Mouse (Mus musculus): ENCODE measurements around the gene Btbd7. TPM values are rescaled to one million over a fixed set of nuclear protein-coding genes. Genes with fewer than 3 reads are reported as not detected.

Gene Btbd7
- total and polyA plus RNA-seq, 2 experiments from 2014 or later = 7.0 to 37.8 TPM

DNA sequence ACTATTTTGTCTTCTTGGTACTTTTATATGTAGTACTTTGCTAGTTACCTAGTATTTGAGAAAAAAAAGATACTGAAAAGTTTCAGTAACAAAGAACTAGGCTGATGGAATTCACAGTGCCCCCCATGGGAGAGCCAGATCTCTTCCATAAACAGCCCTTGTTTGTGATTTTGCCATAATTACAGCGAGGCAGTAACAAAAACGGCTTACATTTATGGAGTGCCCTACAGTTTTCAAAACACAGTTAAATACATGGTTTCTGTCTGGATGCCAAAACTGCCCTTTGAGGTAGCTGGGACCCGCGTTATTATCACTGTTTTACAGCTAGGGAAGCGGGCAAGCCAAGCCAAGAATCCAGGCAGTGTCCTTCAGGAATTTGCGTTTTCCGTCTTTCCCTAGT lies 630 bp upstream of the Btbd7 start:
- peak overlapping the region; percentile 56 for H3K4me2 ChIP-seq (ENCODE audit: low read depth)
- H3K9me3 ChIP-seq (ENCODE audit: low read length) = no peaks in the 10 kb centered on the region
- DNase-seq (no peak), ATAC-seq (no peak)
- H3K4me3 ChIP-seq (ENCODE audit: low read depth, low read length) = peak overlapping the region; percentile 96
- H3K36me3 ChIP-seq (ENCODE audit: insufficient read depth) = no peaks in the 10 kb centered on the region
- no peak for TF ChIP-seq CTCF (IDR thresholded peaks at IDR 0.05; ENCODE audit: low read depth)
- H3K9ac ChIP-seq = peak overlapping the region; percentile 86
- peak overlapping the region; percentile 93 for H3K27ac ChIP-seq (ENCODE audit: low read depth, low read length)
- H3K27me3 ChIP-seq (ENCODE audit: insufficient read depth, low read length) = no peaks in the 10 kb centered on the region
- 9% methylated on average over 7 of the region's 7 CpGs for WGBS
- peaks cover 12% of the 10 kb centered on the region for H3K4me1 ChIP-seq (ENCODE audit: insufficient read depth)

DNA sequence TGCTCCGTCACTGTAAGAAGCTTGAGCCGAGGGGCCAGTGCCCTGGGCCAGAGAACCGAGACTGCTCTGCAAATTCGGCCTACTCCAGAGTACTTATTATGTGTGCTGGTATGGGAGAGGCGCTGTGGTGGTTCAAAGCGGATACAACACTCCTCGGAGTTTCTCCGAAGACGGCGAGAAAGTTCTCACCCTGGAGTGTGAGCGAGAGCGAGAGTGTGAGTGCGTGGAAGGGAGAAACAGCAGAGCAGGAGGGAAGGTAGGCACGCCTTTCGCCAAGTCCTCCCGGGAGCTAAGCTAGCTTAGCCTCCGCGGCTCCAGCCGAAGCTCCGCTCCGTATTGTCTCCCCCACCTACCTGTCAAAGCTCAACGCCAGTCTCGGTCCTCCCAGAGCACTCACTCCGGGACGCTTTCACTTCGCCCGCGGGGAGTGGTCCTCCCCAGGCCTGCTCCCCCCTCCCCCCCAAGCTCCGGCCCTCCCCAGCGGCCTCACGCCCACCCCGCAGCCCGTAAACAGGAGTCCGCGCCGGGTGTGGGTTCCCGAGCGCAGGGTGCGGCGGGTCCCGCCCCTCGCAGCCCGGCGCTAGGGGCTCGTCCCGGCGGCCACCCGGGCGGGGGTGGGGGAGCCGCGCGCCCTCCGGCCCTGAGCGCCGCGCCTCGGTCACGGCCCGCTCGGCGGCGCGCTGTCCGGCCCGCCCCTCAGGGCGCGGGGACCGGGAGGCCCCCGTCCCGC lies 805 bp downstream of the Btbd7 start:
- Histone ChIP-seq H3K27ac (ENCODE audit: low read depth, low read length) (peak overlapping the region; percentile 93), H3K4me1 (ENCODE audit: insufficient read depth) (peaks cover 12% of the 10 kb centered on the region), H3K4me2 (ENCODE audit: low read depth) (peak overlapping the region; percentile 56), H3K4me3 (ENCODE audit: low read depth, low read length) (peak overlapping the region; percentile 96), H3K9ac (peak overlapping the region; percentile 86), H3K27me3 (ENCODE audit: insufficient read depth, low read length) (no peaks in the 10 kb centered on the region), H3K36me3 (ENCODE audit: insufficient read depth) (no peaks in the 10 kb centered on the region), H3K9me3 (ENCODE audit: low read length) (no peaks in the 10 kb centered on the region)
- peak; percentile 23; the same call in 1 of the 2 replicates for TF ChIP-seq CTCF (IDR thresholded peaks at IDR 0.05; ENCODE audit: low read depth)
- peak; percentile 58 for ATAC-seq
- under 1% methylated on average over 58 of the region's 70 CpGs for WGBS
- DNase-seq = peak; percentile 59

DNA sequence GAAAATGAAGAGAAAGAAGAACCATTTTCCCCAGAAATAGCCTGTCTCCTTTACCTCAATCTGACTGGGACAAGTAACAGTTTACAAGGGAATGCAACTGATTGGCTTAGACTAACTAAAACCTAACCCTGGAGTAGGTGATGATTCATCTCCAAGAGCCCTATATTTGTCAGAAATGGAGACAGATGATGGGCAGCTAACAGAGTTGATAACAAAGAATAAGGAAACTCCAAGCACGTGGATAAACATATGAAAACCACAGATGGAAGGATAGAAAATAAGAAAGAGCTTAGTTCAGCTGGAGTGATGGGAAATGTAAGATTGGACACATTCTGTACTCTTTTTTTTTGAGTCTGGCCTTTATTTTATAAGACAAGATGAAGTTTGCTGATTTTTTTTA lies 7.7 kb downstream of the Btbd7 start:
- Histone ChIP-seq H3K27ac (ENCODE audit: low read depth, low read length) (no peak overlapping the region), H3K36me3 (ENCODE audit: insufficient read depth) (no peaks in the 10 kb centered on the region), H3K4me1 (ENCODE audit: insufficient read depth) (no peaks in the 10 kb centered on the region; the same call in 1 of the 2 replicates), H3K9me3 (ENCODE audit: low read length) (no peaks in the 10 kb centered on the region), H3K4me3 (ENCODE audit: low read depth, low read length) (no peak overlapping the region), H3K4me2 (ENCODE audit: low read depth) (no peak overlapping the region), H3K9ac (no peak overlapping the region), H3K27me3 (ENCODE audit: insufficient read depth, low read length) (no peaks in the 10 kb centered on the region)
- DNase-seq (no peak), ATAC-seq (no peak)
- 75% methylated on average over 1 of the region's 1 CpGs for WGBS
- TF ChIP-seq CTCF (IDR thresholded peaks at IDR 0.05; ENCODE audit: low read depth) = no peak

DNA sequence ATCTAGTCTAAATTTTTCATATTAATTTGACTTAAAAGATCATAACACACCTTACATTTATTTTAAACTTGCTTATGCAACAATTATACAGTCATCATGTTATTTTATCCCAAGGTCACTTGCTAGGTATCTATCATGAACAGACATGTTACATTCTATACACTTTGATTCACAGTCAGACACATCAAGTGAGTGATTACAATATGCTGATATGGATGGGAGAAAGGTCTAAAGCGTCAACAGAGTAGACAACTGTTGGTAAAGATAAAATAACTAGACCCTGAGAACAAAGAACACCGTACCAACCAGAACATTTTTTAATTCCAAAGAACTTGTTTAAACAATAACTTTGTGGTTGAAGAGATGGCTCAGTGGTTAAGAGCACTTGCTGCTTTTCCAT lies 8.5 kb downstream of the Btbd7 start:
- DNase-seq = no peak
- WGBS = 95% methylated on average over 2 of the region's 2 CpGs
- Histone ChIP-seq H3K4me1 (ENCODE audit: insufficient read depth) (no peaks in the 10 kb centered on the region), H3K9ac (no peak overlapping the region), H3K36me3 (ENCODE audit: insufficient read depth) (no peaks in the 10 kb centered on the region), H3K9me3 (ENCODE audit: low read length) (no peaks in the 10 kb centered on the region), H3K4me3 (ENCODE audit: low read depth, low read length) (no peak overlapping the region), H3K27ac (ENCODE audit: low read depth, low read length) (no peak overlapping the region), H3K4me2 (ENCODE audit: low read depth) (no peak overlapping the region), H3K27me3 (ENCODE audit: insufficient read depth, low read length) (no peaks in the 10 kb centered on the region)
- ATAC-seq = no peak
- no peak for TF ChIP-seq CTCF (IDR thresholded peaks at IDR 0.05; ENCODE audit: low read depth)

DNA sequence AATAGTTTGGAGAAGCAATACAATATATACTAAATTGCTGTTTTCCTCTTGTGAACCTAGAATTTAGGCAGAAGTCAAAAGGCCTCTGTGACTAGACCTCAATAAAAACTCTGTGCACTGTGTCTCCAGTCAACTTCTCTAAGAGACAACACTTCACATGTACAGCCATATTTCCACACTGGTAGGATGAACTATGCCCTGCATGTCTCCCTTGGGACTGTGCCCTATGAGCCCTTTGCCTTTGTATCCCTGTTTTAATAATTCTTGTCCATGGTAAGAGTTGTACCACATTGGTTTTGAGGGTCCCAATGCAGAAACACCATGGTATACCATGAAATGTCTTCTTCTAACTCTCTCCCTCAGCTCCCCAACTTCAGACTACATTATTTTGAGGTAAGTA lies 17.5 kb downstream of the Btbd7 start:
- Histone ChIP-seq H3K27ac (ENCODE audit: low read depth, low read length) (no peak overlapping the region), H3K9ac (no peak overlapping the region), H3K36me3 (ENCODE audit: insufficient read depth) (no peaks in the 10 kb centered on the region), H3K4me3 (ENCODE audit: low read depth, low read length) (no peak overlapping the region), H3K4me2 (ENCODE audit: low read depth) (no peak overlapping the region), H3K27me3 (ENCODE audit: insufficient read depth, low read length) (no peaks in the 10 kb centered on the region), H3K4me1 (ENCODE audit: insufficient read depth) (0 out of 2 replicates have a peak, but pooled peaks cover 4% of the 10 kb centered on the region), H3K9me3 (ENCODE audit: low read length) (no peaks in the 10 kb centered on the region)
- no peak for ATAC-seq
- no peak for TF ChIP-seq CTCF (IDR thresholded peaks at IDR 0.05; ENCODE audit: low read depth)
- DNase-seq = no peak

DNA sequence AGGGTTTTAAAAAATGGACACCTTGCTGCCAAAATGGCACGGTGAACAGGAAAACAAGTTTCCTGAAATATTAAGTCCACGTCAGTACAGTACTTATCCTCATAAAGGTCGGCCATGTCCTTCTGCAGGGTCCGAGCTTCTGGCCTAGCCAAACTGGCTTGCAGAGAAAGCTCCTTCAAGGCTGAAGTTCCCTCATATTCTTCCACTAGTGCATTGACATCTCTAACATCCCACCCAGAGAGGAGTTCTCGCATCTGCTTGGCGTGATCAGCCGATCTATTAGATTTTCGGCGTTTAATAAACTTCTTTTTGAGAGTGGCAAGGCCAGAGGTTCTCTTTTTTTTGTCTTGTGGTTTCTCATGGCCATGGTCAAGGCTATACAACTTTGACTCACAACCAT lies 40.0 kb downstream of the Btbd7 start:
- H3K4me3 ChIP-seq (ENCODE audit: low read depth, low read length) = no peak overlapping the region
- H3K4me2 ChIP-seq (ENCODE audit: low read depth) = no peak overlapping the region
- DNase-seq (no peak), ATAC-seq (no peak)
- WGBS = 96% methylated on average over 9 of the region's 9 CpGs
- H3K9ac ChIP-seq = no peak overlapping the region
- H3K36me3 ChIP-seq (ENCODE audit: insufficient read depth) = peaks cover 3% of the 10 kb centered on the region; the same call in 1 of the 2 replicates
- no peaks in the 10 kb centered on the region for H3K27me3 ChIP-seq (ENCODE audit: insufficient read depth, low read length)
- H3K27ac ChIP-seq (ENCODE audit: low read depth, low read length) = no peak overlapping the region
- no peak for TF ChIP-seq CTCF (IDR thresholded peaks at IDR 0.05; ENCODE audit: low read depth)
- H3K4me1 ChIP-seq (ENCODE audit: insufficient read depth) = no peaks in the 10 kb centered on the region
- H3K9me3 ChIP-seq (ENCODE audit: low read length) = no peaks in the 10 kb centered on the region

DNA sequence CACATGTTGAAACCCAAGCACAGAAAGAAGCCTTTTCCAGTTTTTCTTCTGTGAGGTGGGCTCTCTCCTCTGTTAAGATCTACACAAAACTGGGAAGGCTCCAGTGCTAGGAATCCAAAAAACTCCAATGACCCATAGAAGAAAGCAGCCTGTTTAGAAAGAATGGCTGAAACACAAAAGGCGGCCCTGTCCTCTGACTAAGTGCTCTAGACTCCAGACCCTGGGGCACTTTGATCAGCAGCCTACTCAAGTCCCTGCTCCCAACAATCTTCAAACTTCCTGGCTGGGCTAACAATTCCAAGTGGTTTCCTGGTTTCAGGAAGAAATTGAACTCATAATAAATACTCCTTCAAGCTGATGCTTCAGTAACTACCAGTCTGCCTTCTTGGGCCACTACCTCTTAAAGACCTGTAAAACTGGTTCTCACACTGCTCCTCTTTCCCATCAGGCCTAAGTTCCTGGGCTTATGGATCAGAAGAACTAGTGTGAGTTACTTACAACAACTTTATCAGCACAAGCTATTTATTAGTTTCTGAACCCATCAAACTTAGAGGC lies 45.4 kb downstream of the Btbd7 start:
- no peaks in the 10 kb centered on the region for H3K27me3 ChIP-seq (ENCODE audit: insufficient read depth, low read length)
- no peak overlapping the region for H3K4me3 ChIP-seq (ENCODE audit: low read depth, low read length)
- no peaks in the 10 kb centered on the region for H3K4me1 ChIP-seq (ENCODE audit: insufficient read depth)
- 90% methylated on average over 1 of the region's 1 CpGs for WGBS
- no peak overlapping the region for H3K27ac ChIP-seq (ENCODE audit: low read depth, low read length)
- no peaks in the 10 kb centered on the region for H3K9me3 ChIP-seq (ENCODE audit: low read length)
- no peak for TF ChIP-seq CTCF (IDR thresholded peaks at IDR 0.05; ENCODE audit: low read depth)
- no peak for DNase-seq
- ATAC-seq = no peak
- H3K9ac ChIP-seq = no peak overlapping the region
- no peaks in the 10 kb centered on the region for H3K36me3 ChIP-seq (ENCODE audit: insufficient read depth)
- no peak overlapping the region for H3K4me2 ChIP-seq (ENCODE audit: low read depth)
